Mouse (Mus musculus) midbrain, embryonic 11.5 days (tissue): ENCODE measurements around the gene Il2. TPM values are rescaled to one million over a fixed set of nuclear protein-coding genes. Genes with fewer than 3 reads are reported as not detected.

Experiments used
- ATAC-seq: fragments of 200-750 bp; cut with Nextera tagmentation; 2 replicates; pipeline ENCODE4 v1.8.0; 2017; ENCODE audit warnings: moderate TSS enrichment, moderate library complexity; ENCODE audit not compliant: low FRiP score
- DNase-seq: peaks from one replicate; pipeline ENCODE4 v3.0.0; 2015; ENCODE audit warnings: low spot score; ENCODE audit errors: missing footprints
- H3K27ac ChIP-seq: fragments of 300-500 bp; sonication (generic); 2 replicates; pipeline ENCODE4 v1.5.1; 2014; ENCODE audit warnings: low read depth, low read length
- H3K27me3 ChIP-seq: fragments of 300-500 bp; sonication (generic); 2 replicates; pipeline ENCODE4 v1.6.1; 2014; ENCODE audit warnings: mild to moderate bottlenecking, low read length, moderate library complexity, mixed read lengths; ENCODE audit not compliant: control insufficient read depth, insufficient read depth
- H3K36me3 ChIP-seq: fragments of 300-500 bp; sonication (generic); 2 replicates; pipeline ENCODE4 v1.6.1; 2014; ENCODE audit warnings: mild to moderate bottlenecking, low read length, moderate library complexity, mixed read lengths; ENCODE audit not compliant: control insufficient read depth, insufficient read depth
- H3K4me1 ChIP-seq: fragments of 300-500 bp; sonication (generic); 2 replicates; pipeline ENCODE4 v1.6.1; 2014; ENCODE audit warnings: low read length; ENCODE audit not compliant: control insufficient read depth, insufficient read depth
- H3K4me2 ChIP-seq: fragments of 300-500 bp; sonication (generic); 2 replicates; pipeline ENCODE4 v1.6.1; 2014; ENCODE audit warnings: mild to moderate bottlenecking, moderate library complexity
- H3K4me3 ChIP-seq: fragments of 300-500 bp; sonication (generic); 2 replicates; pipeline ENCODE4 v1.5.1; 2014; ENCODE audit warnings: low read depth, low read length
- H3K9ac ChIP-seq: fragments of 300-500 bp; sonication (generic); 2 replicates; pipeline ENCODE4 v1.6.1; 2014; ENCODE audit warnings: low read length
- H3K9me3 ChIP-seq: fragments of 300-500 bp; sonication (generic); 2 replicates; pipeline ENCODE4 v1.6.1; 2016; ENCODE audit warnings: low read length; ENCODE audit not compliant: control insufficient read depth
- WGBS: fragments of 180-500 bp; shearing (Covaris S2); extraction: QIAGEN DNeasy Blood & Tissue Kit; methylation state at CpG from one replicate; pipeline ENCODE4 v1.1.7; 2014; 5-methylcytosine and 5-hydroxymethylcytosine counted together
- polyA plus RNA-seq: library from polyadenylated mRNA; unstranded; fragments of >200 nt; fragmentation: Nextera tagmentation; extraction: Ambion mirVana; gene quantifications from 2 replicates; pipeline ENCODE4 v1.2.1, GENCODE M21; 2014

Gene Il2
- polyA plus RNA-seq, 1 experiment from 2014 or later = 0.49 TPM

DNA sequence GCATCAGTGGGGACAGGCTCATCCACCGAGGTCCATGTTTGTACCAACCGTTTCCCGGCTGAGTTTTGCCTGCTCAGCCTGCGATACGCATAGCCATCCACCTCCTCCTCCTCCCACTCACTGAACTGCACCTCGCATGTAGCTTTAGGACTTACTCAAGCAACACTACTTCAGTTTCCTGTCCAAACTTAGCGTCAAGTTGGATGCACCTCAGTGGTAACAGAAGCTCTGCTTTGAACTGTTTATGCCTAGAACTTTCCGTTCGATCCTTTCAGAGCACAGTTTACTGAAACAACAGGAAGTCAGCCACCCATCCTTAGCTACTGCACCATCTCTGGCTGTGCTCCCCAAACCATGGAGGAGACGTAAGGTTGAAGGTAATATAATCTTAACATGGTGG lies 26.5 kb upstream of the Il2 start:
- H3K36me3 ChIP-seq = no peaks in the 10 kb centered on the region
- no peak overlapping the region for H3K4me3 ChIP-seq
- no peak for ATAC-seq
- no peak overlapping the region for H3K9ac ChIP-seq
- no peak overlapping the region for H3K4me2 ChIP-seq
- no peak overlapping the region for H3K27ac ChIP-seq
- H3K4me1 ChIP-seq = no peaks in the 10 kb centered on the region
- H3K9me3 ChIP-seq = no peaks in the 10 kb centered on the region
- DNase-seq = no peak
- no peaks in the 10 kb centered on the region for H3K27me3 ChIP-seq
- WGBS = 88% methylated on average over 10 of the region's 10 CpGs

DNA sequence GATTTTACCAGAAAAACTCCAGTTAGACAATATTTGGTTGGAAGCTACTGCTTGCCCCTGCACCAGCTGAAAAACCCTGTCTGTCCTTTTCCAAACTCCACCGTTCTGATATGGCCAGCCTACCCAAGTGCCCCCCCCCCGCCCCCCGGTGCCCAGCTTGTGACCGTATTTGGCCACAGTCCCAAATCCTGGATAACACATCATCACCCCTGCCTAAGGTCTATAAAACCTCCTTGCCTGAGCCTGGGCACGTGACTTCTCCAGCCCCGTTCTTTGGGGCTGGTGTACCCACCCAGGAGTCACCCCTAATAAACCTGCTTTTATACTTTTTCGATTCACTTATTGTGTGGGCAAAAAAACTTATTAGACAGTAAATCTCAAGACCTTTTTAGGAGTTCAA lies 21.1 kb upstream of the Il2 start:
- H3K4me3 ChIP-seq = no peak overlapping the region
- no peaks in the 10 kb centered on the region for H3K4me1 ChIP-seq
- no peaks in the 10 kb centered on the region for H3K36me3 ChIP-seq
- ATAC-seq (no peak), DNase-seq (no peak)
- H3K4me2 ChIP-seq = no peak overlapping the region
- no peaks in the 10 kb centered on the region for H3K9me3 ChIP-seq
- H3K27ac ChIP-seq = no peak overlapping the region
- WGBS = 87% methylated on average over 7 of the region's 7 CpGs
- H3K27me3 ChIP-seq = no peaks in the 10 kb centered on the region
- no peak overlapping the region for H3K9ac ChIP-seq

- ATAC-seq = no peak
- H3K27ac ChIP-seq = no peak overlapping the region
- no peaks in the 10 kb centered on the region for H3K27me3 ChIP-seq
These were observed 20.6 kb upstream of the Il2 start for GRCm38 (mm10) chr3:37146406-37146805.

GRCm38 (mm10) chr3:37144979-37145378 lies 19.2 kb upstream of the Il2 start:
- 65% methylated on average over 1 of the region's 1 CpGs for WGBS
- no peak overlapping the region for H3K9ac ChIP-seq
- no peak overlapping the region for H3K27ac ChIP-seq
- H3K4me1 ChIP-seq = no peaks in the 10 kb centered on the region
- no peak overlapping the region for H3K4me3 ChIP-seq
- H3K36me3 ChIP-seq = no peaks in the 10 kb centered on the region
- DNase-seq (no peak), ATAC-seq (no peak)
- no peak overlapping the region for H3K4me2 ChIP-seq
- H3K27me3 ChIP-seq = no peaks in the 10 kb centered on the region
- H3K9me3 ChIP-seq = no peaks in the 10 kb centered on the region

More at GRCm38 (mm10) chr3:37146406-37146805, 20.6 kb upstream of the Il2 start:
- no peaks in the 10 kb centered on the region for H3K9me3 ChIP-seq
- no peak overlapping the region for H3K4me2 ChIP-seq
- H3K4me3 ChIP-seq = no peak overlapping the region
- no peak for DNase-seq
- no peaks in the 10 kb centered on the region for H3K4me1 ChIP-seq
- 66% methylated on average over 8 of the region's 8 CpGs for WGBS
- H3K36me3 ChIP-seq = no peaks in the 10 kb centered on the region
- no peak overlapping the region for H3K9ac ChIP-seq

GRCm38 (mm10) chr3:37141827-37142226 lies 16.1 kb upstream of the Il2 start:
- H3K9me3 ChIP-seq = no peaks in the 10 kb centered on the region
- DNase-seq = no peak
- no peaks in the 10 kb centered on the region for H3K36me3 ChIP-seq
- no peak overlapping the region for H3K9ac ChIP-seq
- H3K27me3 ChIP-seq = no peaks in the 10 kb centered on the region
- H3K4me1 ChIP-seq = no peaks in the 10 kb centered on the region
- H3K27ac ChIP-seq = no peak overlapping the region
- WGBS = 92% methylated on average over 2 of the region's 2 CpGs
- H3K4me3 ChIP-seq = no peak overlapping the region
- no peak for ATAC-seq
- no peak overlapping the region for H3K4me2 ChIP-seq

DNA sequence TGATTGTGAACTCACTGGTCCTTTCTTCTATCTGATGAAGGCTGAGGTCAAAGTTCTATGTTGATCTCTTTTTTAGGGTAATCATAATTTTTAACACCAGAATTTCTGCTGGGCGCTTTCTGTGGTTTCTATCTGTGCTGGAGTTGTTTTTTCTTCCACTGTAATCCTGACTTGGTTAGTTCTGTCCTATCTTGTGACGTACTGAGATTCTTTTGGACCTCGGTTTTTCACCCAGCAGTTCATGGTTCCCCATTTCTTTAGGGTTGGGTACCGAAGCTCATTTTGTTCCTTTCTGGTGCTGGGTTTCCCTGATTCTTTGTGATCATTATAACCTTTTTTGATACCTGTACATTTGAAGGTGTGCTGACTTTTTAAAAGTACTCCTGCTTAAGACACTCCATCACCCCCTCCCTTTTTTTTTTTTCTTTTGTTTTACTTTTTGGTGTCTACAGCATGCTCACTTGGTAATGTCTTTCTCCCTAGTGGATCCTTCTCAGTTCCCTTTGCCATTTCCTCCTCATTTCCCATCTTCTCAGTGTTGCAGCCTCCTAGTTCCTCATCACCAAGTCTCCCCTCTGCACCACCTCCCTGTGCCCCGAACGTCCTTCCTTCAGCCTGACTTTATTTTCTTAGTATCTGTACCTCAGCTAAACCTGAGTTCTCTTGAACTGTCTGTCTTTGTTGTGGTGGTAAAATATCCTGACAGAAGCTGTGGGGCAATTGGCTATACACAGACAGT lies 14.6 kb upstream of the Il2 start:
- no peaks in the 10 kb centered on the region for H3K36me3 ChIP-seq
- no peaks in the 10 kb centered on the region for H3K27me3 ChIP-seq
- no peak overlapping the region for H3K9ac ChIP-seq
- H3K27ac ChIP-seq = no peak overlapping the region
- H3K4me1 ChIP-seq = no peaks in the 10 kb centered on the region
- no peak overlapping the region for H3K4me2 ChIP-seq
- H3K9me3 ChIP-seq = no peaks in the 10 kb centered on the region
- WGBS = 95% methylated on average over 6 of the region's 6 CpGs
- ATAC-seq (no peak), DNase-seq (no peak)
- H3K4me3 ChIP-seq = no peak overlapping the region

GRCm38 (mm10) chr3:37139192-37139591 lies 13.4 kb upstream of the Il2 start:
- Histone ChIP-seq H3K9ac (no peak overlapping the region), H3K27me3 (no peaks in the 10 kb centered on the region), H3K4me2 (no peak overlapping the region), H3K4me3 (no peak overlapping the region), H3K36me3 (no peaks in the 10 kb centered on the region), H3K4me1 (no peaks in the 10 kb centered on the region), H3K9me3 (no peaks in the 10 kb centered on the region), H3K27ac (no peak overlapping the region)
- DNase-seq (no peak), ATAC-seq (no peak)
- WGBS = 78% methylated on average over 3 of the region's 3 CpGs

DNA sequence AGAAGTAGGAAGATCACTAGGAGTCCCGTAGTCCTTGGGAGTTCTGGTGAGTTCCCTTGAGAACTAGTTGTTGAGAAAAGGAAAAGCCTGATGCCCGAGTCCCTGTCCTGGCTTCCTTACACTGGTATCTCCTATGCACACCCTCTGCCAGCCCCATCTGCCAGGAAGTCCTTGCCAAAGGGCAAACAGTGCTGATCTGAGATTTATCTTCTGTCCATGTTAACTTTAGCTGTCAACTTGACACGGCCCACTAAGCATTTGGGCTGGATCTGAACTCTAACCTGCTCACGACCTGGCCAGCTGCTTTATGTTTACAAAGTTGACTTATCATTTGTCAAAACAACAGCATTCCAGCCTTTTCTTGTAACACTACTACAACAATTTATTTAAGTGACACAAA lies 11.5 kb upstream of the Il2 start:
- ATAC-seq (no peak), DNase-seq (no peak)
- no peaks in the 10 kb centered on the region for H3K36me3 ChIP-seq
- no peaks in the 10 kb centered on the region for H3K9me3 ChIP-seq
- WGBS = 86% methylated on average over 4 of the region's 4 CpGs
- H3K9ac ChIP-seq = no peak overlapping the region
- H3K4me3 ChIP-seq = no peak overlapping the region
- no peaks in the 10 kb centered on the region for H3K27me3 ChIP-seq
- no peaks in the 10 kb centered on the region for H3K4me1 ChIP-seq
- H3K27ac ChIP-seq = no peak overlapping the region
- no peak overlapping the region for H3K4me2 ChIP-seq

DNA sequence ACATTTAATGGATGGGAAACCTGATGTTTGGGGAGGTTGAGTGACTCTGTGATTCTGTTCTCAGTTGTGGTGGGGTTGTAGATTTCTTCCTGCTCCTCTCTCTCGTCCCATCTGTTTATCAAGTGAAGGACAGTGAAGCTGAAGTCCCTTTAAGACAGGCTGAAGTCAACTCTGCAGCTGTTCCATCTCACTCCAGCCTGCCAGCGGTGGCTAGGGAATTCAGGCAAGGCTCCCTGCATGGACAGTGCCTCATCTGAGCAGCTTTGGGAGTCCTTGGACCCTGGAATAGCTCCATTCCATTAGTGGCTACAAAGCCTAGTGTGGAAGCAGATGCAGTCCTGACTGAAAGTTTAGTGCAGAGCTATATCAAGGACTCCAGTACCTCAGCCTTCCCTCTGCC lies 3.3 kb upstream of the Il2 start:
- no peaks in the 10 kb centered on the region for H3K27me3 ChIP-seq
- no peak overlapping the region for H3K9ac ChIP-seq
- H3K9me3 ChIP-seq = no peaks in the 10 kb centered on the region
- H3K4me2 ChIP-seq = no peak overlapping the region
- H3K4me3 ChIP-seq = no peak overlapping the region
- DNase-seq = no peak
- ATAC-seq = no peak
- no peaks in the 10 kb centered on the region for H3K4me1 ChIP-seq
- 81% methylated on average over 2 of the region's 2 CpGs for WGBS
- H3K36me3 ChIP-seq = no peaks in the 10 kb centered on the region
- H3K27ac ChIP-seq = no peak overlapping the region
